Mouse (Mus musculus) C2C12 (cell line): ENCODE measurements around the gene Spns2. TPM values are rescaled to one million over a fixed set of nuclear protein-coding genes. Genes with fewer than 3 reads are reported as not detected.
"Not testable (repeated sequence)": the region's sequence is repeated elsewhere in the genome, so short reads cannot be mapped to it uniquely, and the experiment has no call there.

ENCODE experiments used
- H3K27me3 ChIP-seq: one replicate; pipeline ENCODE4 v1.6.1; 2011; ENCODE audit not compliant: control insufficient read depth, insufficient read depth, insufficient read length
- H3K36me3 ChIP-seq: one replicate; pipeline ENCODE4 v1.6.1; 2011; ENCODE audit not compliant: control insufficient read depth, insufficient read depth
- H3K4me3 ChIP-seq: one replicate; pipeline ENCODE4 v1.5.1; 2011; ENCODE audit warnings: mild to moderate bottlenecking, control low read depth; ENCODE audit not compliant: poor library complexity, insufficient read depth, severe bottlenecking
- H3K79me2 ChIP-seq: one replicate; pipeline ENCODE4 v1.6.1; 2011; ENCODE audit not compliant: control insufficient read depth, insufficient read depth
- H3K79me3 ChIP-seq: one replicate; pipeline ENCODE4 v1.6.1; 2011; ENCODE audit warnings: low read depth, control low read depth
- H3ac ChIP-seq: one replicate; pipeline ENCODE3; 2011; ENCODE audit warnings: low read depth; ENCODE audit not compliant: control insufficient read depth, insufficient read length
- CEBPB ChIP-seq: IDR thresholded peaks from one replicate; pipeline ENCODE4 v1.6.1; 2011; ENCODE audit warnings: low read depth, mild to moderate bottlenecking, control low read depth, moderate library complexity
- CTCF ChIP-seq: IDR thresholded peaks from one replicate; pipeline ENCODE4 v1.5.1; 2011; ENCODE audit not compliant: control insufficient read depth, insufficient read depth, insufficient read length
- FOSL1 ChIP-seq: IDR thresholded peaks from one replicate; pipeline ENCODE4 v1.8.0; 2011; ENCODE audit warnings: mild to moderate bottlenecking, low read length; ENCODE audit not compliant: poor library complexity, insufficient read depth, severe bottlenecking
- MAX ChIP-seq: IDR thresholded peaks from one replicate; pipeline ENCODE4 v1.6.1; 2011; ENCODE audit warnings: mild to moderate bottlenecking, control low read depth
- MYOD1 ChIP-seq: IDR thresholded peaks from one replicate; pipeline ENCODE4 v1.6.1; 2011; ENCODE audit warnings: low read depth; ENCODE audit not compliant: control insufficient read depth, insufficient read length
- MYOG ChIP-seq: IDR thresholded peaks from one replicate; pipeline ENCODE4 v1.6.1; 2011; ENCODE audit not compliant: control insufficient read depth, insufficient read length; ENCODE audit errors: extremely low read depth
- USF1 ChIP-seq: IDR thresholded peaks from one replicate; pipeline ENCODE4 v1.6.1; 2011; ENCODE audit warnings: low read depth, mild to moderate bottlenecking, control low read depth, moderate library complexity
- polyA plus RNA-seq: library from polyadenylated mRNA; unstranded; fragments of >200 nt; fragmentation: generic; extraction: Trizol; gene quantifications from one replicate; pipeline ENCODE4 v1.2.1, GENCODE M21; 2012; ENCODE audit warnings: missing spikeins

The Spns2 gene
- polyA plus RNA-seq, 1 experiment: 0.37 TPM

DNA sequence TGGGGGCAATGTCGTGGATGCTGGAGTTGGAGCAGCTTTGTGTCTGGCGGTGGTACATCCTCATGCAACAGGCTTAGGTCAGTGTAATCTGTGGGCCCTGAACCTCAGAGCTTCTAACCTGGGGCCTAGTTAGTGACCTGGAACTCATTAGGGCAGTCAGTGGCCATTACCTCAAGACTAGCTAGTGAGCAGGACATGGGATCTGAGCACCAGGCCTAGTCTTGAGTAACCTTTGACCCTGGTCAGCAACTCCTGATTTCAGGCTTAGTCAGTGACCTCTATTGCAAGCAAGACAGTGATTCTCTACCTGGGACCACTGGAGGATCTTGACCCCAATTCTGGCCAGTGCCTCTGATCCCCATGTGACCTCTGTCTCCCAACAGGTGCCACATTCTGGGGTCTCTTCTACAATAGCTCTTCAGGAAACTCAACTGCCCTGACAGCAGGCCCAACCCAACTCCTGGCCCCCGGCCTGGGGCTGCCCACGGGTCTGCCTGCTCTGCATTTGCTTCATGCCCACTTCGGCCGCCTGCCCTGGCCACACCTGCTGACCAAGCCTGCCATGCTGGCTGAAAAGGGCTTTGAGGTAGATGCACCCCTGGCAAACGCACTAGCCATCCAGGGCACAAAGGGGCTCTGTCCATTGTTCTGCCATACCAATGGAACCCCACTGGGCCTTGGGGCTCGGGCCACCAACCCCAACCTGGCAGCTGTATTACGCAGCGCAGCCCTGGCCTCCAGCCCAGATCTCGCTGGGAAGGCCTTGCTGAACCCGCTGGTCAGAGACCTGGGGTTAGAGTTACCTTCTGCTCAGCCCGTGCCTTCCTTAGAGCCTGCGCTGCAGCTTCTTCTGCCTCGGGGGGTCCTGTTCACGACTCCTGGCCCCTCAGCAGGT is 52.7 kb downstream of the Spns2 start:
- H3K79me3 ChIP-seq: peaks cover 7% of the 10 kb centered on the region
- peaks cover under 1% of the 10 kb centered on the region for H3K36me3 ChIP-seq
- H3K27me3 ChIP-seq: peaks cover 11% of the 10 kb centered on the region
- H3K4me3 ChIP-seq: no peak overlapping the region
- no peak overlapping the region for H3ac ChIP-seq
- peaks cover 10% of the 10 kb centered on the region for H3K79me2 ChIP-seq
- no peak for TF ChIP-seq CEBPB
- no peak for TF ChIP-seq MAX
- TF ChIP-seq FOSL1: no peak
- TF ChIP-seq USF1: no peak
- no peak for TF ChIP-seq CTCF

DNA sequence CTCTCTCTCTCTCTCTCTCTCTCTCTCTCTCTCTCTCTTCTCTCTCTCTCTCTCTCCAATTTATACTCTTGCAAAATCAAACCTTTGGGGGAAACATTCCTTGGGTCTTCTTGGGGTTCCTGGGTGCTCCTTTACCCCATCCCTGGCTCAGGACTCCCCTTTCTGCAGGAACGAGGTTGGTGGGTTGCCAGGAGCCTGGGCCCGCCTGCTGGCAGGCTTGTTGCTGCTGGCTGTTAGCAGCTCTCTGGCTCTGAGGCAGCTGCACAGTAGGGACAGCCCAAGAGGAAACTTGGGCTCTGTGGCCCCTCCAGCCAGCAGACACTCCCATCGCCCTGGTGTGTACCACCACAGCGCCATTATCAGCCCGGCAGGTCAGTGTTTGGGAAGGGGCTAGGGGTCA is 53.4 kb downstream of the Spns2 start:
- Histone ChIP-seq H3K79me3 (peaks cover under 1% of the 10 kb centered on the region), H3K27me3 (peaks cover 15% of the 10 kb centered on the region), H3K79me2 (peaks cover 2% of the 10 kb centered on the region), H3ac (no peak overlapping the region), H3K36me3 (no peaks in the 10 kb centered on the region), H3K4me3 (no peak overlapping the region)
- TF ChIP-seq FOSL1: no peak
- TF ChIP-seq MAX: no peak
- TF ChIP-seq MYOG: no peak
- TF ChIP-seq USF1: no peak
- no peak for TF ChIP-seq CEBPB
- TF ChIP-seq MYOD1: no peak
- TF ChIP-seq CTCF: no peak

DNA sequence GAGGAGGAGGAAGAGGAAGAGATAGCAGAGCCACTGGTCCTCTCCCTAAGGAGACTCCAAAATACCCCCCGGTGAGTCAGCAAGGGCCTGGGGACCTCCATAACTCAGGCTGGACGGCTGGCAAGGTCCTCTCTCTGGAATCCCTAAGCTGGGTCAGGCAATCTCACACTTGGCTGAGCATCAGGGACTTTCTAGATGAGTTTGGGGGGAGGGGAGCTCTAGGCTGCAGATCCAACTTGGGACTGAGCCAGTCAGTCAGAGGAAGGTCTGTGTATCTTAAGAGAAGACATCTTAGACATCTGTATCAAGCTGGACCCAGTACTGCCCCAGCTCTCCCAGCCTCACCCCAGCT is 54.0 kb downstream of the Spns2 start:
- Histone ChIP-seq H3K4me3 (no peak overlapping the region), H3ac (no peak overlapping the region), H3K79me2 (no peaks in the 10 kb centered on the region), H3K79me3 (no peaks in the 10 kb centered on the region), H3K36me3 (no peaks in the 10 kb centered on the region), H3K27me3 (peaks cover 15% of the 10 kb centered on the region)
- TF ChIP-seq MYOD1 (no peak), MYOG (no peak), USF1 (no peak), FOSL1 (no peak), CTCF (no peak), CEBPB (no peak), MAX (no peak)

DNA sequence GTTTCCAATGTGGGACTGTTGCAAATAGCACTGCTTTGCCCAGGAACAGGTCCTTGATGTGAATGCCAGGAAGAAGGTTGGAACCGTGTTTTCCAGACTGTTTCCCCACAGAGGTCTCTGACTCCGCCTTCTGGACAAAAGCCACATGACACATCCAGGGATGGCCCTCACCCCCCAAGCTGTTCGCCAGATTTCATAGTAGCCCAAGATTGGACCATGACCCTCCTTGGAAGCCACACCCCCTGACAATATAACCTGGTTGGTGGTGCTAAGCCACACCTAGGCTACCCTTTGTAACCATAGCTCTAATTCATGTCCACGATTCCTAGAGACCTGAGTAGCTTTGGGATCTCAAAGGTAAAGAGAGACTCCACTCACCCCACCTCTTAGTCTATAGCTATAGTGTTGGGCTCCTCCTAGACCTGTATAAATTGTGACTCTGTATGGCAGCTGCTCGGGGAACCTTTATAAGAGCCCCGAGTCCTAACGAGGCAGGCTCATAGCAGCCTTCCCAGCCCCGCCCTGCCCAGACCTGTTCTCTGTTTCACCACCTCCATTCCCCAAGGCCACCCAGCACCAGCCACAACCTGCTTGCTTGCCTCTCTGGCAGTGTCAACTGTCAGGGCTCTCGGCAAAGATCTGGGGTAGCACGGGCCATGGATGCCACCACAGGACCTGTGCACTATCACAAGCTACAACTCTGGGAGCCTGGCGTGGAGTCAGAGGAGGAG is 54.6 kb downstream of the Spns2 start, which contains the start of gene Ggt6:
TSS of gene Ggt6 (plus strand) at position 564 of the 731 bp plus-strand sequence.
- TF ChIP-seq CTCF (no peak), MYOD1 (no peak), MYOG (no peak), FOSL1 (no peak), MAX (no peak), CEBPB (no peak), USF1 (no peak)
- Histone ChIP-seq H3ac (no peak within 1 kb of the TSS), H3K27me3 (peaks cover 15% of the 10 kb centered on the region), H3K36me3 (no peaks in the 10 kb centered on the region), H3K4me3 (no peak within 1 kb of the TSS), H3K79me2 (no peaks in the 10 kb centered on the region), H3K79me3 (no peaks in the 10 kb centered on the region)

DNA sequence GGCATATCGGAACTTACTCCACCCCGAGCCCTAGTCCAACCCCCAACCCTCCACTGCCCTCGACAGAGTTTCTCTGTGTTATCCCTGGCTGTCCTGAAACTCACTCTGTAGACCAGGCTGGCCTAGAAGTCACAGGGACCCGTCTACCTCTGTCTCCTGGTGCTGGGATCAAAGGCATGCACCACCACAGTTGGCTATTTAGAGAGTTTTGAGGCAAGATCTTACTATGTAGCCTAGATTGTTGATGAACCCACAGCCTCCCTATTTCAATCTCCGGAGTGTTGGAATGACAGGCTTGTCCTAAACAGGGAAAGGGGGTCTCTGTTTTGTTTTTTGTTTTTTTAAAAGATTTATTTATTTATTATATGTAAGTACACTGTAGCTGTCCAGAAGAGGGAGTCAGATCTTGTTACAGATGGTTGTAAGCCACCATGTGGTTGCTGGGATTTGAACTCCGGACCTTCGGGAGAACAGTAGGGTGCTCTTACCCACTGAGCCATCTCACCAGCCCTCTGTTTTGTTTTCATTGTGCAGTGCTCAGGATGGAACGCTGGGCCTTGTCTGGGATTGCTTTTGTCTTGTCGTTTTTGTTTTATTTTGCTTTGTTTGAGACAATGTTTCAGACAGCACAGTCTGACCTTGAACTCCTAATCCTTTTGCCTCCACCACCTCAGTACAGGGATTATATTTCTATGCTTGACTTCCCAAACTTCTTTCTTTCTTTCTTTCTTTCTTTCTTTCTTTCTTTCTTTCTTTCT is 59.2 kb downstream of the Spns2 start:
- not testable (repeated sequence) for H3K36me3 ChIP-seq, H3K79me2 ChIP-seq, H3ac ChIP-seq, H3K4me3 ChIP-seq, H3K79me3 ChIP-seq
- H3K27me3 ChIP-seq: peaks cover 10% of the 10 kb centered on the region
